Mouse (Mus musculus): Measurements from ENCODE around the gene Slc25a23.

Gene Slc25a23

GRCm38 (mm10) chr17:57076916-57077315 lies 17.3 kb upstream of the Slc25a23 start:
- DNase-seq (ENCODE audit: low read depth, low spot score), result no peak

- DNase-seq (ENCODE audit: low read depth, low spot score), result peak; percentile 99
Observed at GRCm38 (mm10) chr17:57070699-57071098, 11.0 kb upstream of the Slc25a23 start.

- no peak for DNase-seq (ENCODE audit: low read depth, low spot score)
Observed at GRCm38 (mm10) chr17:57070272-57070671, 10.6 kb upstream of the Slc25a23 start.

- DNase-seq (ENCODE audit: low read depth, low spot score), result no peak
Observed at GRCm38 (mm10) chr17:57066908-57067307, 7.2 kb upstream of the Slc25a23 start.

GRCm38 (mm10) chr17:57063031-57063430 lies 3.4 kb upstream of the Slc25a23 start:
- no peak for DNase-seq (ENCODE audit: low read depth, low spot score)

- no peak for DNase-seq (ENCODE audit: low read depth, low spot score)
Observed at GRCm38 (mm10) chr17:57062548-57062947, 2.9 kb upstream of the Slc25a23 start.

GRCm38 (mm10) chr17:57062011-57062521 lies 2.4 kb upstream of the Slc25a23 start:
- DNase-seq (ENCODE audit: low read depth, low spot score), result peak; percentile 55

GRCm38 (mm10) chr17:57061069-57061468 lies 1.4 kb upstream of the Slc25a23 start:
- no peak for DNase-seq (ENCODE audit: low read depth, low spot score)

- DNase-seq (ENCODE audit: low read depth, low spot score), result peak; percentile 98
Observed at GRCm38 (mm10) chr17:57060231-57060801, 653 bp upstream of the Slc25a23 start.

GRCm38 (mm10) chr17:57058891-57059485 lies 675 bp downstream of the Slc25a23 start, which contains the start of gene Crb3:
TSS of gene Crb3 (plus strand) at chr17:57059105.
- no peak for DNase-seq (ENCODE audit: low read depth, low spot score)

- DNase-seq (ENCODE audit: low read depth, low spot score), result no peak
Observed at GRCm38 (mm10) chr17:57056246-57056645, 3.4 kb downstream of the Slc25a23 start.

GRCm38 (mm10) chr17:57051679-57052078 lies 8.0 kb downstream of the Slc25a23 start:
- peak; percentile 84 for DNase-seq (ENCODE audit: low read depth, low spot score)

- DNase-seq (ENCODE audit: low read depth, low spot score), result no peak
Observed at GRCm38 (mm10) chr17:57048816-57049215, 10.8 kb downstream of the Slc25a23 start.

GRCm38 (mm10) chr17:57047406-57047805 lies 12.3 kb downstream of the Slc25a23 start:
- peak; percentile 99 for DNase-seq (ENCODE audit: low read depth, low spot score)

GRCm38 (mm10) chr17:57041554-57041953 lies 18.1 kb downstream of the Slc25a23 start, which contains the start of gene Slc25a41:
TSS of gene Slc25a41 (minus strand) at chr17:57041654.
- no peak for DNase-seq (ENCODE audit: low read depth, low spot score)

GRCm38 (mm10) chr17:57038978-57039377 lies 20.7 kb downstream of the Slc25a23 start:
- DNase-seq (ENCODE audit: low read depth, low spot score), result peak; percentile 77

- DNase-seq (ENCODE audit: low read depth, low spot score), result no peak
Observed at GRCm38 (mm10) chr17:57032854-57033253, 26.8 kb downstream of the Slc25a23 start.

GRCm38 (mm10) chr17:57031661-57032420 lies 27.8 kb downstream of the Slc25a23 start:
- DNase-seq (ENCODE audit: low read depth, low spot score), result peak; percentile 100

GRCm38 (mm10) chr17:57030931-57031660 lies 28.6 kb downstream of the Slc25a23 start, which contains the start of gene Khsrp:
TSS of gene Khsrp (minus strand) at chr17:57031522.
- DNase-seq (ENCODE audit: low read depth, low spot score), result peak; percentile 46

GRCm38 (mm10) chr17:57029691-57030090 lies 30.0 kb downstream of the Slc25a23 start:
- peak; percentile 68 for DNase-seq (ENCODE audit: low read depth, low spot score)

- no peak for DNase-seq (ENCODE audit: low read depth, low spot score)
Observed at GRCm38 (mm10) chr17:57027471-57027870, 32.2 kb downstream of the Slc25a23 start.

GRCm38 (mm10) chr17:57020960-57021359 lies 38.7 kb downstream of the Slc25a23 start:
- DNase-seq (ENCODE audit: low read depth, low spot score), result no peak
